Mouse (Mus musculus) heart, postnatal 10 days (tissue): ENCODE data around the gene 1700092M07Rik. TPM values are rescaled to one million over a fixed set of nuclear protein-coding genes. Genes with fewer than 3 reads are reported as not detected.
A peak's percentile ranks its signal among the peaks of the same experiment; 100 is the strongest.

Experiments used
- DNase-seq, 2 experiments: peaks; one replicate each; pipeline ENCODE4 v3.0.0; 2021
- intact Hi-C: fragments of 180-260 bp; cut with DNase I; formaldehyde crosslinking; loops from one replicate; pipeline ENCODE4 v1.15.1; 2025
- total RNA-seq, 2 experiments: library from RNA; stranded (reverse); gene quantifications; 2 replicates each; pipeline ENCODE4 v1.2.3; 2021

Gene 1700092M07Rik
- total RNA-seq, 2 experiments from 2014 or later, result not detected

DNA sequence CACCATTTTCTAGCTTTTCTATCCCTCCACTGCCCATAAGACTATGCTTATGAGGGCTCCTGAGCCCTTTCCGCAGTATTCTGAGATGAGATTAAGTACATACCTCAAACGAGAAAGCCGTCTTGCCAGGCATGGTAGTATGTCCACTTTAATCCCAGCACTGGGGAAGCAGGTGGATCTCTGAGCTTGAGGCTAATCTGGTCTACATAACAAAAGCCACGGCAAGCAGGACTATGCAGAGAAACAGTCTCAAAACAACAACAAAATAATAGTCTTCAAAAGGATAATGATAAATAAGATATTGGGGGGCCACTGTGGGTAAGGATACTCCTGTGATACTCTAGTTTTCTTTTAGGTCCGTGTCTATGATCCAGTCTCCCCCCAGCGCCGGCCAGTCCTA, 1.6 kb upstream of the 1700092M07Rik start:
- DNase-seq, result no peak
- intact Hi-C loops, result no loop called here

DNA sequence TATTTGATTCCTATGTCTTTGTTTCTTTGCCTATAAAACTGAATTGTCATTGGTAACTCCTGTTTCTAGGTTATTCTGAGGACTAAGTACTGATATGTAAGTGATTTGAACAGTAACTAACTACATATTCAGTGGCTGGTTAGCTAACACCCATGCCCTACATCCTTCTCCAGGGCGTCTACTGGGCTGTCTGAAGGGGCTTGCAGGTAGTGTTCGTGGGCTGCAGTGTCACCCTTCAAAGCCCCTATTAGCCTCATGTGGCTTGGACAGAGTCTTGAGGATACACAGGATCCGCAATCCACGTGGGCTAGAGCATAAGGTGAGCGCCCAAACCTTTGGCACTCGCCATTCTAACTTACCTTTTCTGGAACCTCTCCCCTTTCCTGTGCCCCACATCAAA, 872 bp upstream of the 1700092M07Rik start:
- intact Hi-C loops, result no loop called here
- no peak for DNase-seq

DNA sequence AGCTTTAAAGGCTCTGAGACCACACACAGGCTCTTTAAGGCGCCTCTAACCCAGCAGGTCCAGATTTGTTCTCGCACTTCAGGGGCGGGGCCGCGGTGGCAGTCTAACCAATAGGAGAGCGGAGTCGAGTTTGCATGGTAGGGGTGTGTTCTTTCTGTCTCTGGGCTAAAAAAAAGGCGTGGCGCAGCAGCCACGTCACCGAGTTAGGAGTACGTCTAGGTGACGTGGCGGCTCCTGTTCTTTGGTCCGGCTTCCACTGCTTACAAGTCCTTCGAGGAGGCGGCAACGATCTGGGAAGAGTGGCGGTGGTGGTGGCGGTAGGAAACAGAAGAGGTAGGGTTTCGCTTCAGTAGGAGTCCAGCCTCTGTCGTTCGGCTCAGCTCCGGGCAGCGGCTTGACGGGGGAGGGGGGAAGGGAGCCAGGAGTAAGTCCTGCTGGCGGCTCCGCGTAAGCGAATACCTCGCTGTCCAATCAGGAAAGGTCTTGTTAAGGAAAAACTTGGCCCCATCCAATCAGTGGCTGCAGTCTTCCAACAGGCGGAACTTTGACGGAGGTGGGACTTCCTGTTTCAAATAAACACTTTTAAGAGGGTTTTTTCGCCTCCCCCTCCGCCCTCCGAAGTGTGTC, 838 bp downstream of the 1700092M07Rik start, which contains the start of gene Stx5a:
Stx5a (plus strand) TSS at position 171 of the 627 bp plus-strand sequence.
- intact Hi-C loops, result no loop called here
- peak; percentile 97 for DNase-seq

DNA sequence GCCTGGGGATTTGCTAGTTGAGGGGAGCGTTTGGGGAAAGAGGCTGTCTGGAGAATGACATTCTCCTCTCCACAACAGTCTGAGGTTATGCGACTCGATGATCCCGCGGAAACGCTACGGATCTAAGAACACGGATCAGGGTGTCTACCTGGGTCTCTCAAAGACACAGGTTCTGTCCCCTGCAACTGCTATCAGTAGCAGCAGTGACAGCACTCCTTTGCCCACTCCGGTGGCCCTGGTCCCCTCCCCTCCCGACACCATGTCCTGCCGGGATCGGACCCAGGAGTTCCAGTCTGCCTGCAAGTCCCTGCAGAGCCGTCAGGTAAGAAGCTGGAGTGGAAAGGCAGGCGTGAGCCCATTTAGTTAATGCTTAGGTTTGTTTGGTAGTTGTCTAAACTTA, 1.7 kb downstream of the 1700092M07Rik start:
- intact Hi-C loops, result no loop called here
- DNase-seq, result no peak

DNA sequence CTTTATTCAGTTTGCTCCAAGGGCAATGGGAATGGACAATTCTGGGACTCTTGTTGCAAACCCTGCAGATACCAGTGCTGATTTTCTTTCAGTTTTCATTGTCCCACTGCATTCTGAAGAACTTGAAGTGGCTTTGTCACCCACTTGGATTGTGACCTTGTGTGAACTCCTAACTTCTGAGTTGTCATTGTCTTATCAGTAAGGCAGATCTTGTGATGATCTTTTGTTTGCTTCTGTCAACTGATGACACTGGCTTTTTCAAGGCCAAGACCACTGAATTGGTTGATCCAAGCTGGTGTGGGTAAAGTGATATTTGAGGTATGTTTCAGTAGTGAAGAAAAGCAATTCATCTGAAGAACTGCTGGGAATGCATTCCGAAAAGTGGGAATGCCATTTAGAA, 4.9 kb downstream of the 1700092M07Rik start:
- intact Hi-C loops, result no loop called here
- DNase-seq, result no peak

DNA sequence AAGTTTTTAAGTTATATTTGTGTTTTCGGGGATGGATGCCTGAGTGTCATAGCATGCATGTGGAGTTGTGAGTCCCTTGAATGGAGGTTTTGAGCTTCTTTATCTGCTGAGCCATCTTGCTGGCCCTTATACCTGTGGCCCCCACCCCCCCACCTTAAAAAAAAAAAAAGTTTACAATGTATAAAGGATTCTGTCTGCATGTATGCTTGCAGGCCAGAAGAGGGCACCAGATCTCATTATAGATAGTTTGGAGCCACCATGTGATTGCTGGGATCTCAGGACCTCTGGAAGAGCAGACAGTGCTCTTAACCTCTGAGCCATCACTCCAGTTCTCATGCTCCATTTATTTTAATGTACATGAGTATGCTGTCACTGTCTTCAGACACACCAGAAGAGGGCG, 6.8 kb downstream of the 1700092M07Rik start:
- intact Hi-C loops, result no loop called here
- no peak for DNase-seq

DNA sequence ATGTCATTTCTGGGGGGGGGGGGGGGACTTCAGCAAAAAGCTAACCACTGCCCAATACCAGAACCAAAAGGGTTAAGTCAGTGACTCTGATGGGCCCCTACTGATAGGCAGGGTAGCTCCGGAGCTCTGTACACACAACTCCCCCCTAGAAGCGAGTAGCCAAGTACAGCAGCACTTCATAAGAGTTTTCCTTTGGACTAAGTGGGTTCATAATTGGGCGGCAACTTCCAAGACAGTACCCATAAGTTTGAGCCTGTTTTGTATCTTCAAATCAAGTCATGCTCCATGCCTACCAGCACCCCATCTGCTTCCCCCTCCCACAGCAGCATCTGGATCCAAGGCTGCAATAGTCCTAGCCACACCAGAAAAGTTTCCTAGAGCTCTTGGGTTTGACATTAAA, 15.1 kb downstream of the 1700092M07Rik start:
- no peak for DNase-seq
- intact Hi-C loops, result loop anchor here (5.0 kb wide), 1 partner anchor 47 kb away; the partner anchor contains the start of gene Zbtb3

DNA sequence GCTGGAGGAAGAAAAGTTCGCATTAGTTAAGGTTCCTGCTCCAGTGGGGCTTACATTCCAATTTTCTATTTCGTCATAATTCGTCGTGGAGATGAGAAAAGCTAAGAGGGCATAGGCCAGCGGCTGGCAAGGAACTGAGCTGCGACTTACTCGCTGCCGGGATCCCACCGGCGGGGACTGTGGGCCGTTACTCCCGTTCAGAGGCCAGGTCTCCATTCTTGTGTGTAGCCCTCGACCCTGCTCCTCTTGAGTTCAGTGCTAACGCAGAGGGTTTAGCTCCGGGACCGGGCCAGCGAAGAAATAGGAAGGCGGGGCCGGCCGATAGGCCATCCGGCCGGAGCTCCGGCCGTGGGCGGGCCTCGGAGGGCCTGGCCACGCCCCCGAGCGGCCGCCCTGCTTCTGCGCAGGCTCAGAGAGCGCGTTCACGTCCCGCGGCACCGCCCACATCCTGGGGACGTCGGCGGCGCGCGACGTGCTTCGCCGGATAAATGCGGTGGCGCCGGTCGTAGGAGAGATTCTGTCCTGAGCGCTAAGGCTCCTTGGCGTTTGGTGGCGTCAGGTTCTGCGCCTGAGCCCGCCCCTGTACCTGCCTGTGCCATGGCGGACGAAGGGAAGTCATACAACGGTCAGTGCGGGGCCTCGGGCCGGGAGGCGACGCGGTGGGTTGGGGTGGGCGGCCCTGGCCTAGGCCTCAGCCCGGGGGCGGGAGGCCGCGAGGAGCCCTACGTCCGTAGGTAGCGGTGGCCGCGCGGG, 16.3 kb downstream of the 1700092M07Rik start, which contains the start of gene Nxf1:
Nxf1 (plus strand) TSS at position 439 of the 753 bp plus-strand sequence.
- peak; percentile 95 for DNase-seq
- intact Hi-C loops, result loop anchor here (5.0 kb wide), 1 partner anchor 45 kb away; the partner anchor contains the start of gene Zbtb3

DNA sequence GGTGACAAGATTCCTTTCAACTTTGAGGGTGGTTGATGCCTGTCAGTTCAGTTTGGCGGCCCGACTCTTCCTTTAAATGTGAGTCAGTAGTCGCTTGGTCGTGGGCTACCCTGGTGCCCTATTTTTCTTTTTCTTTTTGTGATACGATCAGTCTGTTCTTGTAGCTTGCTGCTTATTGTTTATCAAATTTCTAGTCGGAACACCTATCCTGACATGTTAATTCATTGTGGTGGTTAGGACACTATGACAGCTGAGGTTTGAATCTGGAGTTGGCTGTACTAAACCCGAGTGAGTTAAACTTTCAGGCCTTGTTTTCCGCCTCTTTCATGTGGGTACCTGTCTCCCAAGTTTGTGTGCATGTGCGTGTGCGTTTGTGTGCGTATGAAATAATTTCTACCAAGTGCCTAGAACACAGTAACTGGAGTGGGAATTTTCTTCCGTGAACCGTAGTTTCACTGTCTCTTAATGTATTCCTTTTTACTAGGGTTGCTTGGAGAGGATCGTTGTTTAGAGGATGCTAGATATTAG, 17.0 kb downstream of the 1700092M07Rik start:
- intact Hi-C loops, result loop anchor here (5.0 kb wide), 1 partner anchor 45 kb away; the partner anchor contains the start of gene Zbtb3
- no peak for DNase-seq

DNA sequence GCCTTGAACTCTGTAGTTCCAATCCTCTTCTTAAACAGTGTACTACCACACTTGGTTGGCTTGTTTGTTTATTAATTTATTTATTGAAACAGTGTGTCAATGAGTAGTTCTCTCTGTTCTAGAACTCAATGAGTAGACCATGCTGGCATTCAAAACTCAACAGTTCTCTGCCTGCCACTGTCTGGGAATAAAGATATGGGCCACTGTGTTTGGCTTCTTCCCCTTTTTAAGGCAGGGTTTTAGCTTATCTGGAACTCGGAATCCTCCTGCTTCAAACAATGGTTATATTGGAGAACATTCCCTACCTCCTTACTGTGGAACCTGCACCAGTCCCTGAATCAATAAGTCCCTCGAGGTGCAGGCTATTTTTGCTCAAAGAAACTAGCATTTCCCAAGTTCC, 18.4 kb downstream of the 1700092M07Rik start:
- intact Hi-C loops, result loop anchor here (5.0 kb wide), 1 partner anchor 43 kb away; the partner anchor contains the start of gene Zbtb3

DNA sequence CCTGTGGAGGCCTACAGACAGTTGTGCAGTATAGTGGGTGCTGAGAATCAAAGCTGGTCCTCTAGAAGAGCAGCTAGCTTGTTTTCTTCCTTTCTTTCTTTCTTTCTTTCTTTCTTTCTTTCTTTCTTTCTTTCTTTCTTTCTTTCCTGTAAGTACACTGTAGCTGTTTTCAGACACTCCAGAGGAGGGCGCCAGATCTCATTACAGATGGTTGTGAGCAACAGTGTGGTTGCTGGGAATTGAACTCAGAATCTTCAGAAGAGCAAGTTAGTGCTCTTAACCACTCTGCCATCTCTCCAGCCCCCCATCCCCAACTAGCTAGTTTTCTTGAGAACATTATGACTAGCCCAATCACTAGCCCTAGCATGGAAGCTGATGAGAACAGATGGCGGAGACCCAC, 20.2 kb downstream of the 1700092M07Rik start:
- intact Hi-C loops, result no loop called here
- DNase-seq, result no peak

More for the DNA sequence above, 18.4 kb downstream of the 1700092M07Rik start:
- no peak for DNase-seq

DNA sequence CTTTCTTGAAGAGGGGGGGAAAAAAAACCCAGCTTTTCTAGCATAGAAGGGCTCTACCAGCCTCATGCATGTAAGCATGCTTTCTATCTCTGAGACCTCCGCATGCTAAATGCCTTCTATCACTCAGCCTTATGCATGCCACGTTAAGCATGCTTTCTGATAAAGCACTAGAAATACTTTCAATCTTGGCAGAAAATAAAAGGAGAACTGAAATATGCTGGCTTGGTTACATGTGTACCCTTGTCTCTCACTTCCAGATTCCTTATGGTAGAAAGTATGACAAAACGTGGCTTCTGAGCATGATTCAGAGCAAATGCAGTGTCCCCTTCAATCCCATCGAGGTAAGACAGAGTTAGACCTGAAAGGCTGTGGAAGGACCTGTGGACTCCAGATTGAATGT, 22.8 kb downstream of the 1700092M07Rik start:
- no peak for DNase-seq
- intact Hi-C loops, result no loop called here

DNA sequence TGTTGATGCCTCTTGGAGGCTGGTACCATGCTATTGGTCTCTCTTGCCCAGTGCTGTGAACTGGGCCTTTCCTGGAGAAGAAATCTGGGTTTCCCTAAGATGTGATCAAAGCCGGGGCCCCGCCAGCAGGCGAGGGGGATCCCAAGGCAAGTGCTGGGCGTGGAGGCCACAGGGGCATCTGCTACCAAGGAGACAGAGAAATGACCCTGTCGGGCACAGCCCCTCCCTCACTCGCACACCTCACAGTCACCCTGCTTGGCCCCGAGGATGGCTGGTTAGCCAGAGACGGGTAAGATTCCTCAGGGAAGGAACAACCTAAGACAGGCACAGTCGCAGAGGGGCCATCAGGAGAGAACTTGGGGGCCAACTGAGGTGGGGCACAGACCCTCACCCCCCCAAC, 25.0 kb downstream of the 1700092M07Rik start:
- DNase-seq, result no peak
- intact Hi-C loops, result no loop called here

DNA sequence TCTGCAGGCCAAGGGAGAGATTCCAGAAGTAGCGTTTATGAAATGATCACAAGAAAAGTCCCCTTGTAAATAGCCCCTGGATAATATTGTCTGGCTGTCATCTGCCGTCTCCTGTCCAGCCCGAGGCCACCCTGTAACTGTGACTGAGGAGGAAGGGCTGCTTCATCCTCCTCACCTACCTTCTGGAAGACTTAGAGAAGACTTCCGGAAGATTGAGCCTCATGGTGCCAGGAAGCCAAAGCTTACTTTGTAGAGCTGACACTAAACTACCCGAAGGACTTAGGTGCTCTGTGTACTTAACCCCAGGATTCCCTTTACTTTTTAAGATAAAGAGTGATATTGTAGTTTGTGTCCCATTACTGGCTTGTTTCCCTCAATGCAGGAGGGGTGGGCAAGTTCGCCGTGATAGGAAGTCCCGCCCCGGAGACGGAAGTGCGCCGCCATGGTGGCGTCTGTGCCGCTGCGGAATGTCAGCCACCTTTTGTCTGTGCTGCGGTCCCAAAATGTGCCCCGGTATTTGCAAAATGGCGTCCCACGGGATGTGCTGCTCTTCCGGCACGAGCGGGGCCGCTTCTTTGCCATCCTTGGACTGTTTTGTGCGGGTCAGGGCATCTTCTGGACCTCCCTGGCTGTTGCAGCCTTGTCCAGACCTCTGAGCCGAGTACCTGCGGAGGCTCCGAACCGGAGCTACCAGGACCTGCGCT, 30.2 kb downstream of the 1700092M07Rik start, which contains the start of gene Tmem223:
Tmem223 (plus strand) TSS at position 430 of the 704 bp plus-strand sequence.
- peak; percentile 86 to 92 for DNase-seq
- intact Hi-C loops, result no loop called here

DNA sequence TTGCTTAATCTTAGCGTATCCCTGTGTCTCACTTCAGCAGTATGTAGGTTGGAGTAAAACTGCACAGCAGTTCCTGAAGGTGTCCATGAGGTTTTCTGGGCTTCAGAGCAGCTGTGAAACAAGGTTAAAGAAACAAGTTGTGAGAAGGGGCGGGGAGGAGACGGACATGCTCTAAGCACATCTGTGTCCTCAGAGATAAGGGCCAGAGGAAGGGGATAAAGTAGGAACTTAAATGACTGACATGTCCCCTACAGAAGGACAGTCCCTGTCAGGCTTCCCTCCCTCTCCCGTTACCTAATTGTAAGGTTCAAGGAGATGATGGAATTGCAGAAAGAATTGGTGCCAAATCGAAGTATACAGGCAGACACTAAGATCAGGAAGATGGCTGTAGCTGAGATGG, 32.5 kb downstream of the 1700092M07Rik start:
- DNase-seq, result no peak

DNA sequence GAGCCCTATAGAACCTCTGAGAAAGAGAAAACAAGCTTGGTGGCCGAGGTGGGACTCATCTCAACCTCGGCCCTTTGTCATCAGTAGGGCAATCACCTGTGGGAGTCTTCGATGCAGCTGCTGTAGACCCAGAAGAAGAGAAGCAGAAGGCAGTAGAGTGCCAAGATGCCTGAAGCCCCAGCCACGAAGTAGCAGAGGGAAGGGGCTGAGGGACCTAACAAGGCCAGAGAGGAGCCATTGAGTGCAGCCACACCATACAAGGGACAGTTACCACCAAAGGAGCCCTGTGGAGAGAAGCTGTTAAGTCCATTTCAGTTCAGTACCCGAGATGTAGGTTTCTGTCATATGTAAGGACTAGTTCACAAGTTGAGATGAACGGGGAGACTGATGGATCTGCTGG, 32.9 kb downstream of the 1700092M07Rik start:
- intact Hi-C loops, result no loop called here
- no peak for DNase-seq

More for the DNA sequence above, 32.5 kb downstream of the 1700092M07Rik start:
- intact Hi-C loops, result no loop called here

DNA sequence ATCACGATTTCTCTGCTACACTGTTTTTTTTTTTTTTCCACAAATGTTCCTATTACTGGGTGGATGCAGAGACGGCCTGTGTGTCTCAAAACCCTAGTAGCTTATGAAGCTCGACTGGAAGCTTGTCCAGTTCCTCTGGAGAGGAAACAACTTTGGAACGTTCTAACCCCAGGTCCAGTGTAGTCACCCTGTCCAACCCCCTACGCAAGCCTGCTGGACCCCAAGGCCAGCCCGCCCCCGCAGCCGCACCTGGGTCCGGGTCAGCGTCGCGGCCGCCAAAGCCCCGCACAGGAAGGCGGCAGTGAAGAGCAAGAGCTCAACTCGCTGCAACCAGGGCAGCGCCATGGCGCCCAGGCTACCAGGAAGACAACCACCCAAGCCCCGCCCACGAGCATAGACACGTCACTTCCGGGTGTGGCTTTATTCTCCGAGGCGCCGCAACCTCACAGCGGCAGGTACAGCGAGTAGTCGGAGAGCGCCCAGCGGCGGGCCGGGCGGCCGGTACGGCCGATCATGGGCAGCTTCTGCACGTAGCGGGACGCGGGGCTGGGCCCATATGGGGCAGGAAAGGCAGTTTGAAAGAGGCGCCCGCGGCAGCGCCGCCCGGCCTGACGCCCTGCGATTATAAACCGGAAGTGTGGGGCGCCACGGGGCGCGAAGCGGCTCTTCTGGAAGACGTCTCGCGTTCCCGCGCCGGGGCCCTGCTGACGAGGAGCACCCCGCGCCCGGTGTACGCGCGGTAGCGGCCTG, 33.7 kb downstream of the 1700092M07Rik start, which contains the start of gene Tmem179b:
Tmem179b (minus strand) TSS at position 382 of the 750 bp plus-strand sequence.
- peak; percentile 97 to 98 for DNase-seq
- intact Hi-C loops, result no loop called here

DNA sequence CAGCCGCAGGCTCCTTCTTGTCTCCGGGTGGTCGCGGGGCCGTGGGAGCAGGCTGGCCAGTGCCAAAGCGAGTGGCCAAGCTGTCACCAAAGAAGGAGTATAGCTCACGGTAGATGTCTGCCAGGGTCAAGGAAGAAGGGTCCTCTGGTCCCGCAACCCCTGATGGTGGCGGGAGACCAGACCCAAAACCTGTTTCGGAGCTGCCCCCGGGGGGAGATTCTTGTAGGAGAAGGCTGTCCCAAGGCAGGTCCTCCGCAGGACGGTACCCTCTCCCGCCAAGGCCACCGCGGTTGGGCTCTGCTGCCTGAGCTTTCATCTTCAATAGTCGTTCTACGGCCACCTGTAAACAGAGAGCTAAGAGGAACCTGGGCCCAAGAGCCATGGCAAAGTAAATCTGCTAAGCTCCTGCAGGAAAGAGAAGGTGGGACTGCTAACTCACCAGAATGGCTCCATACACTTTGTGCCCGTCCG, 34.5 kb downstream of the 1700092M07Rik start:
- DNase-seq, result no peak
- intact Hi-C loops, result no loop called here

DNA sequence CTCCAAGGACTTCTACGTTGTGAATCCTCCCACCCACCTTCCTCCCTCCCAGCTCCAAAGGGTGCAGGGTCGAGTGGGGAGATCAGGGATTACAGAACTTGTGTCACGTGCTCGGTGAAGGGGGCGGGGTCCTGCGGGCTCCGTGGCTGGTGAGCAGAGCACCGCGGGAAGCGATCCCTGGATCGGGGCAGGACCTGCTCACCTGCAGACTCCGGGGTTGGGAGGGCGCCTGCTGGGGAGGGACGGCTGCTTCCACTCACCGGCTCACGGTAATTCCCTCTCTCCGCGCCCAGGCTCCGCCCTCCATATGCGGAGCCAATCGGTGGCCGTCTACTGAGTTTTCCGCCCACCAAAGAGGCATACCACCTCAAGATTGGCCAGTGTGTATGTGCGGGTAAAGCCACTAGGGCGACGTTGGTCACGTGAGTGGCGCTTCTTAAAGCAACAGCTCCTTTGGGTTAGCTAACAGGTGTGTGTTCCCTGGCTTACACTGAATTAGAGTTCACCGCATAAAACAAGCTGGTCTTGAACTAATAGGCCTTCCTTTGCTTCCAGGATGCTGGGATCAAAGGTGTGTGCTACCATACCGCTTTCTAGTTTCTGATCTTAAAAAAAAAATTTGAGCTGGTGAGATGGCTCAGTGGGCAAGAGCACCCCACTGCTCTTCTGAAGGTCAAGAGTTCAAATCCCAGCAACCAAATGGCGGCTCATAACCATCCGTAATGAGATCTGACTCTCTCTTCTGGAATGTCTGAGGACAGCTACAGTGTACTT, 45.7 kb downstream of the 1700092M07Rik start, which contains the start of gene Taf6l:
Taf6l (minus strand) TSS at position 410 of the 774 bp plus-strand sequence.
- intact Hi-C loops, result no loop called here
- peak; percentile 94 to 95 for DNase-seq
